Mouse (Mus musculus) naive thymus-derived CD4-positive, alpha-beta T cell, adult 5 months (primary cell): Measurements from ENCODE around the gene Tfip11. TPM values are rescaled to one million over a fixed set of nuclear protein-coding genes. Genes with fewer than 3 reads are reported as not detected.

Experiments used
- polyA plus RNA-seq: library from polyadenylated mRNA; unstranded; fragments of 100-300 nt; shearing (Covaris generic); gene quantifications from one replicate; pipeline ENCODE4 v1.2.1, GENCODE M21; 2017

Gene Tfip11
- 44.0 TPM for polyA plus RNA-seq

DNA sequence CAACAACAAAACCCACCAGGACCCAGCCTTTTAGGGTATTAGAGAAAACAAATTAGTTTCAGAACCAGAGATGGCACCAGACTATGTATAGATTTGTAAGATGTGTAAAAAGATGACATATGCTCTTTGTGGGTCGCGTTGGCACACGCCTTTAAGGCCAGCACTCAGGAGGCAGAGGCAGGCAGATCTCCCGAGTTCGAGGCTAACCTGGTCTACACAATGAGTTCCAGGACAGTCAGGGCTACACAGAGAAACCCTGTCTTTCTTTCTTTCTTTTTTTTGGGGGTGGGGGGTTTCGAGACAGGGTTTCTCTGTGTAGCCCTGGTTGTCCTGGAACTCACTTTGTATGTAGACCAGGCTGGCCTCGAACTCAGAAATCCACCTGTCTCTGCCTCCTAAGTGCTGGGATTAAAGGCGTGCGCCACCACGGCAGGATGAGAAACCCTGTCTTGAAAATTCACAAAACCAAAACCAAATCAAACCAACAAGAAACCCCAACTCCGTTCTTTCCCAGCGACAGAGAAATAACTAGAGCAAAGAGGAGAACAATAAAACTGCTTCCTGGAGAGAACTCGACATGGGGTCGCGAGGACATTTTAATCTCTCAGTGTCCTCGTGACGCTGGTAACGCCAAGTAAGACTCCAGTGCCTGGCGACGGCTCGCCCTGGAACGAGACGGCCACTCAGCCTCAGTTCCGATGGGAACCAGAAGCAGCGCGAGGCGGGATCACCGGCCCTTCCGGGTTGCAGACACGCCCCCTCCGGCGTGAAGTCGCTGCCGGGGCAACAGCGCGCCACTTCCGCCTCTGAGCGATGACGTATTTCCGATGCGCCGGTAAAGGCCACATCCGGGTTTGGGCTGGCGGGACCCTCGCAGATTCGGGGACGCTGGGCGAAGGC lies at the start of gene Tfip11:
TSS of gene Tfip11 (plus strand) at position 813 of the 900 bp plus-strand sequence.

DNA sequence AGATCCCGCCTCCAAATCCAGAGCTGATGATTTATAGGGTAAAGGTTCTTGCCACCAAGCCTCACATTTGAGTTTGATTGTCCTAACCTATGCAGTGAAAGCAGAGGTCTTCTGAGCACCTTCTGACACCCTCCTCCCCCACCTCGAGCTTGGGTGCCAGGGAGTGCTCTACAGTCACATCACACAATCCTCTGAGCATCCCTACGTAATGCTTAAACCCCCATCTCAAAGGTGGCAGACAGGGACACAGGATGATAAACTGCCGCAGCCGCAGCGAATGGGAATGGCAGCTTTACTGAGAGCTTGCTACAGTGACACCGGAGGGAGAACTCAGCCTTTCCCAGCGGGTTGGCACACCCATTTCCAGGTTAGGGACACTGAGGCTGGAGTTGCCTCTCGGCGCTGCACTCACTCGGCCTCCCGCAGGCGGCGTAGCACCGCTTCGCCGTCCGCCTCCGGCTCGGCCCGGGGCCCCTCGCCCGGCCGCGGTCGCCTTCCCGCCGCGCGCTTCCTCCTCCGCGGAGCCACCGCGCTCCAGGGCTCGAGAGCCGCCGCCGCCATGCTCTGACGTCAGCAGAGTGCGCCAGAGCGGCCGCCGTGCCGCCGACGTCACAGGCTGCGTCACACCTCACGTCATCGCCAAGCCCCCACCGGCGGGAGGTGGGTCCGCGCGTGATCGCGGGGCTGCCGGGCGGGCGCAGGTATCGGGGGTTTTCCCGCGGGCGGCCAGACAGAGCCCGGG lies 16.5 kb downstream of the Tfip11 start, which contains the start of the genes Srrd and Hps4:
TSS of gene Srrd (minus strand) at position 578 of the 742 bp plus-strand sequence.
TSS of gene Hps4 (plus strand) at position 621 of the 742 bp plus-strand sequence.

GRCm38 (mm10) chr5:112355910-112356309 lies 29.8 kb downstream of the Tfip11 start, which contains the start of gene Gm6583:
TSS of gene Gm6583 (minus strand) at chr5:112356033.

Other genes with a start within 250 kb of the Tfip11 start
- gene Cryba4, start 73.8 kb upstream of the Tfip11 start, polyA plus RNA-seq: not detected
- gene Crybb1, start 70.5 kb upstream of the Tfip11 start, polyA plus RNA-seq: not detected
- 133 TPM for gene Tpst2, start 49.7 kb upstream of the Tfip11 start, polyA plus RNA-seq
- gene Srrd, start 16.7 kb downstream of the Tfip11 start, polyA plus RNA-seq: 39.2 TPM
- 17.4 TPM for gene Hps4, start 16.7 kb downstream of the Tfip11 start, polyA plus RNA-seq
- gene Gm6583, start 29.7 kb downstream of the Tfip11 start, polyA plus RNA-seq: not detected
- gene Asphd2, start 68.5 kb downstream of the Tfip11 start, polyA plus RNA-seq: not detected
- not detected for gene Gm6588, start 123.1 kb downstream of the Tfip11 start, polyA plus RNA-seq